Mouse (Mus musculus) right cerebral cortex, postnatal 10 days (tissue): ENCODE measurements around the gene Slc12a8.

Experiments
- DNase-seq, 2 experiments: peaks; one replicate each; pipeline ENCODE4 v3.0.0; 2021; ENCODE audit warnings: low spot score in 2 of 2

The Slc12a8 gene

GRCm38 (mm10) chr16:33697576-33698276 lies 180.6 kb downstream of the Slc12a8 start:
- DNase-seq: no peak

GRCm38 (mm10) chr16:33698277-33698790 lies 181.2 kb downstream of the Slc12a8 start:
- DNase-seq: no peak

- DNase-seq: no peak
Observed at GRCm38 (mm10) chr16:33700584-33700983, 183.5 kb downstream of the Slc12a8 start.

- no peak for DNase-seq
Observed at GRCm38 (mm10) chr16:33701872-33702271, 184.7 kb downstream of the Slc12a8 start.

- no peak for DNase-seq
Observed at GRCm38 (mm10) chr16:33704289-33704688, 187.2 kb downstream of the Slc12a8 start.

GRCm38 (mm10) chr16:33705258-33705657 lies 188.1 kb downstream of the Slc12a8 start:
- DNase-seq: no peak

GRCm38 (mm10) chr16:33706111-33706890 lies 189.2 kb downstream of the Slc12a8 start:
- no peak for DNase-seq

GRCm38 (mm10) chr16:33708031-33708430 lies 190.9 kb downstream of the Slc12a8 start:
- DNase-seq: no peak

GRCm38 (mm10) chr16:33708585-33709397 lies 191.7 kb downstream of the Slc12a8 start:
- no peak for DNase-seq
